Mouse (Mus musculus) lung, postnatal 25 days (tissue): ENCODE measurements at regions not wholly inside any gene's neighbourhood (a gene's known extent, or its start where the extent isn't known, plus 50 kb on each side); places are given as distances from the start of the nearest gene placed in this dataset.

Experiments used
- DNase-seq: peaks from one replicate; pipeline ENCODE4 v3.0.0; 2022; ENCODE audit warnings: low spot score

DNA sequence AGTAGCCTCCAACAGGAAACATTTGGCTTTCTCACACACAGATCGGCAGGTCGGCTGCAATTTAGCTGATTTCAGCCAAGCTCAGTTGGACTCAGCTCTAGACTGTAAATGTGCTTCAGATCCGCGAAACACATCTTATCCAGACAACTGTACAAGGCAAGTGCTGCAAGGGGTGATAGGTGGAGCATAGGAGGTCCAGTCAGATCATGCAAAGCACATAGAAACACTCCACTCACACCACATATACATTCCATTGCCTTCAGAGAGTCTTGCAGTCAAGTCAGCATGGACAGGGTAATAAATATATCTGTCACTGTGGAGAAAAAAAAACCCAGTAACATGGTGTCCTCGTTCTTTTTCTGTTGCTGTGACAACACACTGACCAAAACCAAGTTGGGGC is 160.3 kb downstream of the H2al1j start:
- no peak for DNase-seq

DNA sequence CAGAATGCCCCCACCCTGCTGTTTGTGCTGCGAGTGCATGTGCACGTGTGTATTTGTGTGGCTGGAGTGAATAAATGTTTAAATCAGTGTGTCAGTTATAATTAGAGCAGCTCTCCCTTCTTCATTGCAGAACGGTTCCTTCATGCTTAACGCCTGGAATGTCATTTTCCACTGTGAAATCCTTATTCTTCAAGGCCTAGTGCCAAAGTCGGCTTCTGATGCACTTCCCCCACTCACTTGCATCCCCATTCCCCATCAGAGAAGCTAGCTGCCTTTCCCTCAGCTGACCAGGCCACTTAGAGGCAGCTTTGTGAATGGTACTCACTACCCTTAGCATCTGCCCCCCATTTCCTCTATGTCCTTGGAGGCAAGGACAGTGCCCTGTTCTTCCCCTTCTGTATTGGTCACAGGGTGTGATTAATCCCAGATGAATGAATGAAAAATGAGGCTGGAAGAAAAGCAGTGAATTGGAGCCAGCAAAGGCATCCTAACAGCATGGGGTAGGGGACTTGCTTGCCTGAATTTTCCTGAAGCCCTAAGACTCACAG is 162.6 kb downstream of the H2al1j start:
- DNase-seq = no peak

DNA sequence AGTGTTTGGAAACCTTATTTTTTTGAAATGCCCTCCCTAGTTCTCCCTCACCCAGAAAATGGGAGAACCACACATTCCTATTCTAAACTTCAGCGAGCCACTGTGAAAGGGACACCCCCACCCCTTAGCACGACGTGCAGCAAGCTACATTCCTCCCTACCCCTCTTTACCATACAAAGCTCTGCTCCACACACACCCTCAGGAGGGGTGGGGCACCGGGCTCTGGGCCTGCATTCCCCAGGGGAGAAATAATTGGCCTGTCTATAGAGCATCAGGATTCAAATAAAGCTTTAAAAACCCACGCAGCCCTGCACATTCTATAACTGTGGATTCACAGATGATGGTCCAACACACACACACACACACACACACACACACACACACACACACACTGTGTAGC is 163.6 kb downstream of the H2al1j start:
- no peak for DNase-seq

DNA sequence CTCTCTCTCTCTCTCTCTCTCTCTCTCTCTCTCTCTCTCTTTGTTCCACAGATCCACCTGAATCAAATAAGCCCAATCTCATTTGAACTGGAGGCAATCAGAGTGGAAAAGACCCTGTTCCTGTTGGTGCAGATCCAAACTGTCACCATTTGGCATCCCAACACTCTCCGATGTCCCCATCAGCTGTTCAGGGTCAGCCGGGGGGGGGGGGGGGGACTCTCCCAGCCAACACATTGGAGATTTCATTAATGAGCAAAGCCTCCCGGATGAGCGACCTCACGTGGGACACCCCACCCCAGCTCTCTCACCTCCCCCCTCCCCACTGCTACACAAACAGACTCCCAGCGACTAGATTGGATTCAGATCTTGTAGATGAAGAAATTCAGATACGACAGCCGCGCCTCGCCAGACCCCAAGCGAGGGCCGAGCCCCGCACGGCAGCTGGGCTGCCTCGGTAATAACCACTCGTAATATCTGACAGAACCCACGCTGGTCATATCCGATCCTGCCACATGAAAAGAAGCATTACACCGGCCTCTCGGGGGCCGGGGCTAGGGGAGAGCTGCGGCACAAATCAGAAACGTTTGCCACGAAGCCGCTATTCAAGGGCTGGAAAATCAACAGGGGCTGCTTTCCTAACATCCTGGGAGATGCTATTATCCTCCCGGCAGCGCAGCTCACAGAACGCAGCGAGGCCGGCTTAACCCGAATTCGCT is 164.2 kb downstream of the H2al1j start:
- no peak for DNase-seq

DNA sequence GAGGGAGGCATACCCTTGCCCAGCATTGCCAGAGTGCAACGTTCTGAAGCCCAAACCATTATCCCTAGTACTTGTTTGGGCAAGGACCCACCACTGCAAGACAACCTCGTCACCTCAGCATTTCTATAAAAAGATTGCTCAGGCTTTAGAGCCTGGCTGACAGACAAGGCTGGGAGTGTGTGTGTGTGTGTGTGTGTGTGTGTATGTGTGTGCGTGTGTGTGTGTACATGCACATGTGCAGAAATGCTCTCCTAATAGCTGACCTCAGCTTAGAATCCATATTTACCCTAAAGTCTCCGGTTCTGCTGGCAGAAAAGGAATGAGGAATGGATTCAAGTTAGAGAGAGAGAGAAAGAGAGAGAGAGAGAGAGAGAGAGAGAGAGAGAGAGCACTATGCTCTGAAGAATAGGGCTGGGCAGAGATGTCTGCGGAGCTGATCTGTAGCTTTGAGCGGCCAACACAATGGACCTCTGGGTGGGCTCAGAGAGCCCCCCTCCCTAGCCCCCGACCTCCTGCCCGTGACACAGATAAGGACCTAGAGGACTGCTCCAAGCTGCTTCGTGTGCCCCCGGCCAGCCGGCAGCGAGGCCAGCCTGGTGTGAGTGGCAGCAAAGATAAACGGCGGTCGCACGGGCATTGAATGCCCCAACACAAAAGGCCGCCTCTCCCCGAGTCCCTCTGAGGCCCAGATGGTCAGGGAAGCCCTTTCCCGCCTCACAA is 166.1 kb downstream of the H2al1j start:
- no peak for DNase-seq

DNA sequence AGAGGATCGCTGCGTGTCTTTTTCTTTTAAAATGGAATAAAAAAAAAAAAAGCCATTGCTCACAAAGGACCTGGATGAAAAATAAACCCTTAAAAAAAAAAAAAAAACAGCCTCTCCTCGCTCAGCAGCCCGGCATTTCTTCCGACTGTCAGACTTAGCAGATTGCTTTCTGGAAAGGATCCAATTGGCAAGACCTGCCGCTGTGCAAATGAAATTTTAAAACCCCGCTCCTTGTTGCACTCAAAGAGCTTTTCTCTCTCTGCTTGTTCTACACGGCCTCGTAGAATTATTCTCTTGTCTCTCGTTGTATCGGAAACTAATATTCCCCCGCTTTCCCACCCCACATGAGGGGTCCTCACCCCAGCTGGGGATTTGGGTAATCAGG is 166.6 kb downstream of the H2al1j start:
- peak; percentile 22 for DNase-seq

DNA sequence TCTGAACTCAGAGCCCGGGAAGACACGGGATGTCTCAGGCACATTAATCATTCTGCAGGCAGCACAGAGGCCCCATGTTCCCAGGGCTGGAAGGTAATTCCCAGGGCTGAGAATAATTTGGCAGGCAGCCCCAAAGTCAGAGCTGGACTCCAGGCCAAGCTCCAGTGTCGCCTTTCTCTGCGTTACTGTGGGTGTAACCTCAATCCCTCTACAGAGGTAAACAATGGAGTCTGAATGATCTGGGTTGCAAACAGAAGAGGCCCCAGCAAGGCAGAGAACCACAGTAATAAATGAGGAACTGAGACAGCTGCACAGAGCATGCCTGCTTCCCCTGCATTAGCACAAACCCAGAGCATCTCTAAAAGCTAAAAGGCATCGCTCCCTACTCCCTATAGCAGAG is 184.8 kb downstream of the H2al1j start:
- no peak for DNase-seq

DNA sequence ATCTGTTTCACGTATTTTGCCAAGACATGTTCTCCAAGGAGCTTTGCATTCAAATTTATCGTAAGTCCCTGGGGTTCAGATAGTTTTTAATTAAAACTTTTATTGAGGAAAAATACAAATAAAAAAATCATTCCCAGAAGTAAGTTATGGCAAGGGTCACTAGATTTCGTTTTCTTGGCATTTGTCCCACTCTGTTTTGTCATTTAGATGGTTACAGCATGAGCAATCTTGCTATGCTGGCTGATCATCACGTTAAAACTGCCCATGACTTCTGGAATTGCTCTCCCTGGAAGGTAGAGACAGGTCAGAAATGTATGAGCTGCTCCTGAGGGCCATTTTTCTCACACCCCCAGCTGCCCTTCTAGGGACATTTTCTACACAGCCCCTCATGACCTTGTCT is 185.3 kb downstream of the H2al1j start:
- no peak for DNase-seq

DNA sequence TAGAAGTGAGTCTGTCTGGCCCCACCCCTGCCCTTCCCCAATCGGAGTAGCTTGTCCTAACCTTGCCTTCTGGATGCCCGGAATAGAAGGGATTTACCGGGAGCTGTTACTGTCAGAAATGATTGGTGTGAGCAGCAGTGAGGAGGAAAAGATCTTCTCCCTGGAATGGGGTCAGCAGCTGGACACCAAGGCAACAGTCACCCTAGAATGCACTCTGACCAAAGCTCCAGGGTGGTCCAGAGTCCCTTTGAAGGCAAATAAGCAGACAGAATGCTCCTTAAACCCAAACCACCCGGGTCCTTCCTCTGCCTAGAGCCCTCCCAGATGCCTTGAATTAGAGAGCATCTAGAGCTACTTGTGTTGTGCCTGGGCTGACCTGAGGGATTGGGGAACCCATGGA is 196.2 kb downstream of the H2al1j start:
- no peak for DNase-seq

DNA sequence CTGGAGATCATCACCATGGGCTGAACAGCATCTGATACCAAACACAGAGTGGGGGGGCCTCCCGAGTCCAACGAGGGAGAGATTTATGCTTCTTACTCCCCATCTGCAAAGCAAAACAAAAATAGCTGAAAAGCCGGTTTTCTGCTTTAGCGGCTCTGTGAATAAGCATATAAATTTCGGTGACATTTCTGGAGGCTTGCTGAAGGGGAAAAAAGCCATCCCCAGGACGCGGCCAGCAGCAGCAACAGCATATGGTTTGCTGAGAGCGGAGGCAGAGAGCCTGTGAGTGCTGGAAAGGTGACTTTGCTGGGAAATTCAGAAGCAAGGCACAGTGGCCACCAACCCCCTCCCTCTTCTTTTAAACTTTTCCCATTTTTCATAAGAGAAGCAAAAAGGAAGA is 197.7 kb downstream of the H2al1j start:
- DNase-seq = no peak

DNA sequence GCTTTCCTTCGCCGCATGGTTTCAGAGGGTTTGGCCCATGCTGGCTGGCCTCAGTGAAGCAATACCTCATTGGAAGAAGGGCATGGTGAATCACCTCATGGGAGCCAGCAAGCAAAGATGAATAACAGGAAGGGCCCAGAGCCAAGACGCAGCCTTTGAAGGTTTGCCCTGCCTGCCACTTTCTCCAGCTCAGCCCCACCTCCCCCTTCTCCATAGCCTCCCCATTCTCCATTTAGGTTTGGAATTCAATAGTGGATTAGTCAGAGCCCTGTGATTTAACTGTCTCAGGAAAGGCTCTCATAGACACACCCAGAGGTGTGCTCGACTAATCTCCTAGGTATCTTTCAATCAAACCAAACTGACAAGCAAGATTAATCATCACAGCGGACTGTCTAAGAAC is 201.0 kb downstream of the H2al1j start:
- no peak for DNase-seq

DNA sequence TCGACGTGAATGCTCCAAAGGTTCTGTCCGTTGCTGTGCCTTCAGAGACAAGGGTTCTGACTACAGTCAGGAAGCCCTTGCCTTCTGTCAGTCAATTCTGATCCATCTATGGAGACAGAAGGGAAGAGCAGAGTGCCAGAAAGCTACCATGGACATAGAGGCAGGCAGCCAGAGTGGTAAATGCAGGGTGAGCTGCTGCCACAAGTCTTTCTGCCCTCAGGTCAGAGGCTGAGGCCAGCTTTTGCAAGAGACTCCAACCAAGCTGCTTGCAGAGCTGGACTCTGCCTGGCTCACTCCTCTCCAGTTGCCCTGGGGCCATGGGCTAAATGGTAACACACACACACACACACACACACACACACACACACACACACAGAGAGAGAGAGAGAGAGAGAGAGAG is 201.6 kb downstream of the H2al1j start:
- no peak for DNase-seq

DNA sequence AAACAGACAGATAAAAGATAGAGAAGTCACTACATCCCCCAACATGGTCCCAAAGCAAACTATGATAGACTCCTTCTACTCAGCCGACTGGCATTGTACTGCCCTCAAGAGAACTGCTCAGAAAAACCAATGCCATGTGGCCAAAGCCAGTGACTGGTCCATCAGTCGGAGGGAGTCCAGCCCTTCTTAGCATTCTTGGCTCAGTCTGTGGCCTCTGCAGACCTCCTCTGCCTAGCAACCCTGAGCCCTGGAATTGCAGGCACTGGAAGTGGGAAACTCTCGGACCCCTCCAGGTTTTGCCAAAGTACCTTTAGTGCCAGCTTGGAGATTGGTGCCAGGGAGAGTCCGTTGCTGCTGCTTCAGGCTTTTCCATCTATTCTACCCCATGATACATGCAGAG is 205.2 kb downstream of the H2al1j start:
- no peak for DNase-seq

DNA sequence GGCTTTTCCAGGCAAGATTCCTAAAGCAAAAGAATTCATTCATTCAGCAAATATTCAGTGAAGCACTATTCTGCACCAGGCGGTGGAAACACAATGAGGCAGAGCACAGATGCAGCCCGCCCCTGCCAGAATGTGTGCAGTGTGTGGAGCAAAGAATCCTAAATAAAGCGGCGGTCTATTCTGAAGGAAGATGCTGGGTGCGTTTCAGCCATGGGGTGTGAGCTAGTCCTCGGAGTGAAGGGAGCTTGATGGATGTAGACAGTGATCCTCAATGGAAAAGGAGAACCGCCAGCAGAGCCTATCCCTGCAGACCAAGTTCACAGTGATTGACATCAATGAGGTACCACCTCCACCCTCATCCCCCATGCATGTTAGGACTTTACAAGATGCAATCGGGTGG is 206.2 kb downstream of the H2al1j start:
- no peak for DNase-seq

DNA sequence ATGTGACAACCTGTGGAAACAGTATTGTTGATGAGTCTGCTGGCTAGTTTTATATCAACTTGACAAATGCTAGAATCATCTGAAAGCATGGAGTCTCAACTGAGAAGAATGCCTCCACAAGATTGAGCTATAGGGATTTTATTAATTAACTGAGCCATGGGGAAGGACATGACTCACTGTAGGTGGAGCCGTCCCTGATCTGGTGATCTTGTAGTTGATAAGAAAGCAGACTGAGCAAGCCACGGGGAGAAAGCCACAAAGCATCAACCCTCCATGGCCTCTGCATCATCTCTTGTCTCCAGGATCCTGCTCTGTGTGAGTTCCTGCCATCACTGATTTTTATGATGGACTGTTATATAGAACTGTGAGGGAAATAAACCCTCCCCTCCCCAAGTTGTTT is 213.4 kb downstream of the H2al1j start:
- DNase-seq = no peak

DNA sequence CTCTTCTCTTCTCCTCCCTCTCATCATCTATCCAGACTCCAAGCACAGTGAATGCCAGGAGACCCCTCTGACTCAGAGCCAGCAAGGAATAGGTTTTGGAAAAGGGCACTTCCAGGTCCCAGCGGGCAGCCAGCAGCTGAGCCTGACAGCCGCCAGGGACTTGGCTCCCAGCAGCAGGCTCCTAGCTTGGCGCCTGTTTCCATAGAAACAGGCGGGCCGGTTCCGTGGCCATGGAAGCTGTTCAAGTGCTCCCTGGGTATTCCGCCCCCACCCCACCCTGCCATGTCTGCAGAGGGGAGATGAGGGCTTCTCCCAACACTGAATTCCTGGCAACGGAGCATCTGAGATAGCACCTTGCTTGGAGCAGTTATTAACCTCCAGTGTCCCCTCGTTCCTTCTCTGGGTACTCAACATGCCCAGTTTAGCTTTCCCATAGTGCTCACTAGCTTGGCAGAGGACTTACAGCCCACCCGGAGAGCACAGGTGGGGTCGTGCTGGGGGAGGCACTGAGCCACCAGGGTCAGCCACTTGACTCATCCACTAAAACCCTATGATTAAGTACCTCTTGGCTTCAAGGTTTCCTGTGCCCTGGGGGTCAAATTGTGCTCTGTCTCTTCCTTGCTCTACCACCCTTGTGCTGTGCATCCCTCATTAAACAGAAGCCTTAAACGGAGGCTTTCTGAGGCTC is 222.7 kb downstream of the H2al1j start:
- DNase-seq = no peak

DNA sequence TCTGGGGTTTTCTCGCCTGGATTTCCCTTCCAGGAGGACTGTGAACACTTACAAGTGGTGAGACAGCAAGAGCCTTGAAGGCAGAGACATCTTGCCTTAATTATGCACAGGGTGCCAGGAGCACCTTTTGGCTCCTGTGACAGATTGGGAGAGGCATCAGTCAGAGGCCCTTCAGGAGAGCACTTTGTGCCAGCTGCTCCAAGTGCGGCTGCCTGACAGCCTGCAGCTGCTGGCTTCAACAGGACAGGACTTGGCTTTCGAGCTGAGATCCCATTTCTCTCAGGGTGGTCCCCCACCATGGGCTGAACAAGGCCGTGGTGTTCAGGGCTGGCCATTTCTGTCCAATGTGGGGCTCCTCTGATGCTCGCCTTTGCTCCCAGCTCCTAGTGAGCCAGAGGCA is 224.6 kb downstream of the H2al1j start:
- no peak for DNase-seq

DNA sequence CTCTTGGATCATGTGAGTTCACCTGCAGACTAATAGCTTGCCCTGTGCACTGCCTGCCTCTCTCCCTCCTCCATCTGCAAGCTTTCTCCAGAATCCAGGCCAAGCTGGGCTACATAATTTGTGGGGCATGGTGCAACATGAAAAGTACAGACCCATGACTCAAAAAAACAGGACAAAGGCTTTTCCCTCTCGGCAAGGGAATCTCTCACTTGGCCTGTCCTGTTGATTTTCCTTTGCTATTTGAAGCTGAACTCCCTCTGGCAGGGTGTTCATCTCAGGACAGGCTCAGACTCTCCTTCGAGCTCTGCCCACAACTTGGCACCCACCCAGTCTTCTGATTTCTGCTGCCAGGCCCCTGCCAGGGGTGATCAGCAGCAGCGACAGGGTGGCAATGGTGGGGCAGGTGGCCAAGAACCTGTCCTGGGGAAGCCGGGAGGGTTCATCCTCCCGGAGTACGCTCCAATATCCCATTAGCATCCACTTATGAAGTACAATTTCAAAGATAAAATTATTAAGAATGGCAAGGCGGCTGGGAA is 227.5 kb downstream of the H2al1j start:
- no peak for DNase-seq

DNA sequence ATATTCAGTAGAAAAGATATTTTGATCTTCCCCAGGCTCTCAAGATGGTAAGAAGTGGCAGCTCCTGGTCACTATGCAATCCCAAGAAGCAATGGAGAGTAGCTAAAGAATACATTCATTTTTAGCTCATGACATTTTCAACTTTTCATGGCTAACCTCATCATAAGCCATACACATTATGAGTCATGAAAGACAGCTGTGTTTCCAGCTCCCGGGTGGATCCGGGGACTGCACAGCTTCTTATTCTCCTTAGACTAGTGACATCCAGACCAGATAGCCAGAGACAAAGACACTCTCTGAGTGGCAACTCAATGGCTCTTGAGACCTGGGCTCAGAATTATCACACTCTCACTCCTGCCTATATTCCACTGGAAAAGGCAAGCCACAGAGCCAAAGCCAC is 230.6 kb downstream of the H2al1j start:
- no peak for DNase-seq

DNA sequence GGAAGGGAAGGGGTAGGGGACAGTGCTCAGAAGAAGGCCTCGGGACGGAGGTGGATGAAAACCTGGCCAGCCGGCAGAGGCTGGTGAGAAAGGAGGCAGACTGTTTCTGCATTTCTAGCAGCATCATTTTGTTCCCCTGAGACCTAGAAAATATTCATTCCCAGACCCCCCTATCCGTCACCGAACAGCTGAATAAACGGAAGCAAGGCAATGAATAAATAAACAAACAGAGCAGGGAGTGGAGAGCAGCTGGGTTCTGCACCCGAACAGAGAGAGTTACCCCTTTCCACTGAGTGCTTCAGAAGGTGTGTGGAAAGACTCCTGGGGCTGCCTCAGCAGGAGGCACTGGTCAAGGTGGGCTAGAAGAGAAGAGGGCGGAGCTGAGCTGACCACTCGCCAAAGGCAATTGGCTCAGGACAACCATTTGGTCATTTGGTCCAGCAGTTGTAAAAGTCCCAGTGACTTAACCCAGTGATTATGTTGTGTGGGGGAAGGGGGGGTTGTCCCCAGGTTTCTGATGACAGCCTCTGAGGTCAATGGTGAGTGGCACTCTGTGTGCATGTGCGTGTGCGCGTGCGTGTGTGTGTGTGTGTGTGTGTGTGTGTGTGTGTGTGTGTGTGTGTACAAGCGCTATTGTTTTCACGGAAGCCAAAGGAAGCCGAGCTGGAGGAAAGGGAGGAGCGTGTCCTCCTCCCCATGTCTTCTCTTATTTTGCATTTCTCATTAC is 233.1 kb downstream of the H2al1j start:
- no peak for DNase-seq

DNA sequence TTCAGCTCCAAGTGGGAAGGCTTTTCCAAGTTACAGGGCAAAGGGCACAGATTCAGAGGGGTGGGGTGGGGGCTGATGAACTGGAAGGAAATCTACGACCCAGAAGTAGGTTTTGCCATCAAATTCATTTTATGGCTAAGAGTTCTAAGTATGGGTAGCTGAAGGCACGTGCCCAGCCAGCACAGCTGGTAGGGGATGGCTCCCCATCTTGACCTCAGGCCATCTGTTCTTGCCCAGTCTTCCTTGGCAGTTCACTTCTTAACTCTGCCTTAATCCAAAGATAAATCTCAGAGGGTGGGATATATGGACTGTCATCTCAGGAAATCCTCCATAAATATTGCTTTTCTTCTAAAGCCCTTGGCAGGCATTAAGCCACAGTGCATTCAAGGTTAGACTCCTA is 238.3 kb downstream of the H2al1j start:
- DNase-seq = no peak

DNA sequence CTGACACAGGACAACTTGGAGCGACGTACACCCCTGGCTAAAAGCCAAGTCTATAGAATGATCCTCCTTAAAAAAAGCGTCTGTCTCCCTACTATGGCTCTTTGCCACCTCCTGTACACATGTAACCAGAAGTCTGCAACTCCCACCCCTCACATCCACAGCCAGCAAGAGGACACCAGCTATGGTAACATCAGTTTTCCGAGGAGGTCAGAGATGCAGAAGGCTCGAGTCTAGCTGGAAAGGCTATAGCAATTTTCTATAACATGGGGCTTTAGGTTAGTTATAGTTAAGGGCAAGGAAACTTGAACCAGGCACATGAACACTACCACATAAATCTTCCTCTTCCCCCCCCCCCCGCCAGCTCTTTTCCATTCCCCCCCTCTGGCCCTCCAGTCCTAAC is 240.2 kb downstream of the H2al1j start:
- DNase-seq = no peak
